Mouse (Mus musculus) kidney, postnatal 0 days (tissue): ENCODE measurements at regions not wholly inside any gene's neighbourhood (a gene's known extent, or its start where the extent isn't known, plus 50 kb on each side); places are given as distances from the start of the nearest gene placed in this dataset.

ENCODE experiments used
- ATAC-seq: fragments of 200-750 bp; cut with Nextera tagmentation; replicated peaks from 2 replicates; pipeline ENCODE4 v1.8.0; 2017; ENCODE audit warnings: low read depth, moderate number of reproducible peaks, moderate TSS enrichment, moderate library complexity; ENCODE audit not compliant: low FRiP score
- DNase-seq: peaks from one replicate; pipeline ENCODE4 v3.0.0-alpha.2; 2016; ENCODE audit warnings: low spot score
- H3K27ac ChIP-seq: fragments of 300-500 bp; sonication (generic); 2 replicates; pipeline ENCODE4 v1.5.1; 2014; ENCODE audit warnings: mild to moderate bottlenecking
- H3K27me3 ChIP-seq: fragments of 300-500 bp; sonication (generic); 2 replicates; pipeline ENCODE4 v1.6.1; 2014; ENCODE audit warnings: low read length, mixed read lengths; ENCODE audit not compliant: insufficient read depth
- H3K36me3 ChIP-seq: fragments of 300-500 bp; sonication (generic); 2 replicates; pipeline ENCODE4 v1.6.1; 2014; ENCODE audit warnings: low read length, mixed read lengths; ENCODE audit not compliant: insufficient read depth
- H3K4me1 ChIP-seq: fragments of 300-500 bp; sonication (generic); replicated peaks from 2 replicates; pipeline ENCODE4 v1.6.1; 2014; ENCODE audit warnings: antibody characterized with exemption, low read length, mixed read lengths; ENCODE audit not compliant: insufficient read depth
- H3K4me2 ChIP-seq: fragments of 300-500 bp; sonication (generic); 2 replicates; pipeline ENCODE4 v1.6.1; 2014; ENCODE audit warnings: mild to moderate bottlenecking, low read length, moderate library complexity, mixed read lengths
- H3K4me3 ChIP-seq: fragments of 300-500 bp; sonication (generic); replicated peaks from 2 replicates; pipeline ENCODE4 v1.5.1; 2014; ENCODE audit warnings: low read depth, low read length
- H3K9ac ChIP-seq: fragments of 300-500 bp; sonication (generic); 2 replicates; pipeline ENCODE4 v1.6.1; 2014; ENCODE audit warnings: low read depth, low read length
- H3K9me3 ChIP-seq: fragments of 300-500 bp; sonication (generic); replicated peaks from 2 replicates; pipeline ENCODE4 v1.6.1; 2016; ENCODE audit warnings: low read length, inconsistent platforms, mixed read lengths
- CTCF ChIP-seq: IDR thresholded peaks from 2 replicates; pipeline ENCODE4 v1.5.1; 2016; ENCODE audit warnings: antibody characterized with exemption, low read depth, mild to moderate bottlenecking, moderate library complexity
- WGBS: fragments of 180-500 bp; shearing (Covaris S2); extraction: QIAGEN DNeasy Blood & Tissue Kit; methylation state at CpG from one replicate; pipeline ENCODE4 v1.1.7; 2014; 5-methylcytosine and 5-hydroxymethylcytosine counted together

GRCm38 (mm10) chrX:6261469-6261868, 59.1 kb downstream of the Bmp15 start:
- H3K27me3 ChIP-seq, result no peaks in the 10 kb centered on the region
- no peaks in the 10 kb centered on the region for H3K4me1 ChIP-seq
- H3K9me3 ChIP-seq, result no peaks in the 10 kb centered on the region
- no peak overlapping the region for H3K27ac ChIP-seq
- TF ChIP-seq CTCF, result peak; percentile 88
- H3K4me3 ChIP-seq, result no peak overlapping the region
- no peaks in the 10 kb centered on the region for H3K36me3 ChIP-seq
- no peak overlapping the region for H3K9ac ChIP-seq
- DNase-seq, result peak; percentile 72
- no peak for ATAC-seq
- no peak overlapping the region for H3K4me2 ChIP-seq
- WGBS, result 75% methylated on average over 1 of the region's 1 CpGs

- H3K9me3 ChIP-seq, result no peaks in the 10 kb centered on the region
- DNase-seq, result peak; percentile 0
- no peak overlapping the region for H3K4me3 ChIP-seq
- H3K9ac ChIP-seq, result no peak overlapping the region
- no peaks in the 10 kb centered on the region for H3K27me3 ChIP-seq
- H3K36me3 ChIP-seq, result no peaks in the 10 kb centered on the region
- no peaks in the 10 kb centered on the region for H3K4me1 ChIP-seq
- no peak for ATAC-seq
- H3K4me2 ChIP-seq, result no peak overlapping the region
- WGBS, result 70% methylated on average over 4 of the region's 4 CpGs
- H3K27ac ChIP-seq, result no peak overlapping the region
- TF ChIP-seq CTCF, result no peak
Observed at GRCm38 (mm10) chrX:6258523-6258922, 62.0 kb downstream of the Bmp15 start.

GRCm38 (mm10) chrX:6254058-6254457, 66.5 kb downstream of the Bmp15 start:
- no peak for ATAC-seq
- H3K4me3 ChIP-seq, result no peak overlapping the region
- H3K36me3 ChIP-seq, result no peaks in the 10 kb centered on the region
- H3K9ac ChIP-seq, result no peak overlapping the region
- no peak overlapping the region for H3K4me2 ChIP-seq
- peak; percentile 64 for TF ChIP-seq CTCF
- H3K9me3 ChIP-seq, result no peaks in the 10 kb centered on the region
- DNase-seq, result peak; percentile 47
- H3K4me1 ChIP-seq, result no peaks in the 10 kb centered on the region
- no peak overlapping the region for H3K27ac ChIP-seq
- no peaks in the 10 kb centered on the region for H3K27me3 ChIP-seq

- no peaks in the 10 kb centered on the region for H3K4me1 ChIP-seq
- DNase-seq, result no peak
- H3K27me3 ChIP-seq, result no peaks in the 10 kb centered on the region
- no peak overlapping the region for H3K4me2 ChIP-seq
- TF ChIP-seq CTCF, result no peak
- 47% methylated on average over 2 of the region's 2 CpGs for WGBS
- H3K4me3 ChIP-seq, result no peak overlapping the region
- H3K27ac ChIP-seq, result no peak overlapping the region
- no peaks in the 10 kb centered on the region for H3K9me3 ChIP-seq
- no peak overlapping the region for H3K9ac ChIP-seq
- ATAC-seq, result no peak
- H3K36me3 ChIP-seq, result no peaks in the 10 kb centered on the region
Observed at GRCm38 (mm10) chrX:6252873-6253272, 67.6 kb downstream of the Bmp15 start.
